Mouse (Mus musculus): ENCODE measurements around the gene Spsb1. TPM values are rescaled to one million over a fixed set of nuclear protein-coding genes. Genes with fewer than 3 reads are reported as not detected.

Spsb1 gene
- polyA plus RNA-seq, 1 experiment from 2014 or later = 18.2 TPM

DNA sequence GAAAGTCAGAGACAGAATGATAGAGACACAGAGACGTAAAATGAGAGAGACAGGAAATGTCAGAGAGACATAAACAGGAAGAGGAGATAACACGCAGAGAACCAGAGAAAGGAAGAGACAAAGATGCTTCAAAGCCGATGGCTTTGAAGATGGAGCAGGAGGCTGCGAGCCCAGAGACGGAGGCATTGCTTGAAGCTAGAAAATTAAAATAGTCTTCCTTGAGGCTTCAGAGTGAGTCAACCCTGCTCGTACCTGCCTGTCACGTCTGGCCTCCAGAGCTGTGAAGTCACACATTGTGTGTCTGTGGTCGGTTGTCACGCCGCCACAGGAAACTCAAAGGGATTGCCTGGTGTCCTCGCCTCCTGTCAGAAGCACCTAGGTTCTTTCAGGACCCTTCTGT, 74.9 kb downstream of the Spsb1 start:
- Histone ChIP-seq H3K4me2 (replicated peaks) (no peak overlapping the region), H3K36me3 (no peaks in the 10 kb centered on the region), H3K4me1 (peaks cover 49% of the 10 kb centered on the region), H3K27me3 (no peaks in the 10 kb centered on the region), H3K9ac (no peak overlapping the region), H3K4me3 (replicated peaks) (no peak overlapping the region), H3K27ac (replicated peaks) (no peak overlapping the region), H3K9me3 (replicated peaks) (no peaks in the 10 kb centered on the region)
- ATAC-seq (ENCODE audit: insufficient number of reproducible peaks, low FRiP score, low TSS enrichment, low read depth) = no peak
- WGBS = 66% methylated on average over 11 of the region's 11 CpGs

DNA sequence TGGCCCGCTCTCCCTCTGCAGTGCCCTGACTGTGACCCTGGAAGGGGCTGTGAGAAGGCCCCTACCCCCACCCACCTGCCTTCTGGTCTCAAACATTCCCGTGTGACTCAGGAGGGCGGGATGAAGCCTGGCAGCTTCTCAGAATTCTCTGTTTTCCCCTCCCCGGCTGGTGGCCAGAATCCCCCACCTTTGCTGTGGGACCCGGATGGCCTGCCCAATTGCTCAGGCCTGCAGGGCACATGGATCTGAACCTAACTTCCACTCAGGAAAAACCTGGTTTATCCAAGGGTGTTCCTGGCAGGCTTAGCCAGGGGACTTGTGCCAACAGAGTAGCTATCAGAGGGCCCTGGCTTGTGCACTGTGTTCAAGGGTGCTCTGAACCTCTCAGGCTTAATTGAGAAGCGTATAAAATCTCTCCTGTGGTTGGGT, 76.8 kb downstream of the Spsb1 start:
- no peak for ATAC-seq (ENCODE audit: insufficient number of reproducible peaks, low FRiP score, low TSS enrichment, low read depth)
- no peak overlapping the region for H3K9ac ChIP-seq
- 37% methylated on average over 6 of the region's 6 CpGs for WGBS

DNA sequence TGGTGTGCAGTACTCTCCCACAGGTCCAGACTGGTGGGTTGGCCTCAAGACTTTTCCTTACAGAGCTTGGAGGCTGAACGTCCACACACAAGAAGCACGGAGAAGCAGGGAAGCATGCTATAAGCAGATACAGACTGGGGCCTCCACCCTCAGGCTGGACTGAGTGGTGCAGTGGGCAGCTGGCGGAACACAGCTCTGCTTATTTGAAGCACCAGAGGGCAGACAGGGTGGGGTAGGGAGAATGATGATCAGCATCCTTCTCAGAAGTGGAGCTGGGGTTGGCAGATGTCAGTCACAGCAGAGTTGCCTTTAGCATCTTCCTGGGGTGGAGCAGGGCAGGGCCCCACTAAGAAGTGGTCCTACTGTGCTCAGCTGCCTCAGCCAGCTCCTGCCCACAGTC, 77.6 kb downstream of the Spsb1 start:
- Histone ChIP-seq H3K27ac (replicated peaks) (0 out of 2 replicates have a peak overlapping the region, but pooled peaks have one; percentile 29), H3K9ac (no peak overlapping the region), H3K27me3 (no peaks in the 10 kb centered on the region), H3K36me3 (no peaks in the 10 kb centered on the region), H3K9me3 (replicated peaks) (no peaks in the 10 kb centered on the region), H3K4me2 (replicated peaks) (no peak overlapping the region), H3K4me3 (replicated peaks) (no peak overlapping the region), H3K4me1 (peaks cover 36% of the 10 kb centered on the region)
- 35% methylated on average over 3 of the region's 3 CpGs for WGBS
- no peak for ATAC-seq (ENCODE audit: insufficient number of reproducible peaks, low FRiP score, low TSS enrichment, low read depth)

More for the DNA sequence above, 76.8 kb downstream of the Spsb1 start:
- H3K36me3 ChIP-seq = no peaks in the 10 kb centered on the region
- no peaks in the 10 kb centered on the region for H3K27me3 ChIP-seq
- no peak overlapping the region for H3K4me3 ChIP-seq (replicated peaks)
- no peak overlapping the region for H3K27ac ChIP-seq (replicated peaks)
- H3K9me3 ChIP-seq (replicated peaks) = no peaks in the 10 kb centered on the region
- H3K4me2 ChIP-seq (replicated peaks) = no peak overlapping the region
- peaks cover 43% of the 10 kb centered on the region for H3K4me1 ChIP-seq

DNA sequence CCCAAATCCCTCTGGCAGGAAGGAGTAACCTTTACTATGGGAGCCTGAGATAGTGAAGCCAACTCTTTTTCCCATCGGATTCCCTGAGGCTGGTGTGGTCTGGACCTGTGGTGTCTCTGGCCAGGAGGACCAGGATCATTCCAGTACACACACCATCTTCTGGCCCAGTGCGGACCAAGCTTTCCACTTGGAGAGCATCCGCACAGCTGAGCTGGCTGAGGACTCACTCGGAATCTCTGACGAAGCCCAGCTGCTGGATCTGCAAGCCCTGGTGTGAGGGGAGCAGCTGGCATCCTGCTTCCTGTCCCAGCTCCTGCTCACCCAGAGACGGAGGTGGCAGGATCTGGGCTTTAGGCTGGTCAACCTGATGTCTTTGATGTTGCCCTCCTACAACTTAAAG, 78.1 kb downstream of the Spsb1 start:
- no peak for ATAC-seq (ENCODE audit: insufficient number of reproducible peaks, low FRiP score, low TSS enrichment, low read depth)
- 0 out of 2 replicates have a peak overlapping the region, but pooled peaks have one; percentile 29 for H3K27ac ChIP-seq (replicated peaks)
- H3K9ac ChIP-seq = no peak overlapping the region
- H3K27me3 ChIP-seq = no peaks in the 10 kb centered on the region
- no peak overlapping the region for H3K4me2 ChIP-seq (replicated peaks)
- H3K9me3 ChIP-seq (replicated peaks) = no peaks in the 10 kb centered on the region
- WGBS = 53% methylated on average over 6 of the region's 6 CpGs
- H3K4me3 ChIP-seq (replicated peaks) = no peak overlapping the region
- H3K4me1 ChIP-seq = peaks cover 34% of the 10 kb centered on the region
- H3K36me3 ChIP-seq = no peaks in the 10 kb centered on the region

DNA sequence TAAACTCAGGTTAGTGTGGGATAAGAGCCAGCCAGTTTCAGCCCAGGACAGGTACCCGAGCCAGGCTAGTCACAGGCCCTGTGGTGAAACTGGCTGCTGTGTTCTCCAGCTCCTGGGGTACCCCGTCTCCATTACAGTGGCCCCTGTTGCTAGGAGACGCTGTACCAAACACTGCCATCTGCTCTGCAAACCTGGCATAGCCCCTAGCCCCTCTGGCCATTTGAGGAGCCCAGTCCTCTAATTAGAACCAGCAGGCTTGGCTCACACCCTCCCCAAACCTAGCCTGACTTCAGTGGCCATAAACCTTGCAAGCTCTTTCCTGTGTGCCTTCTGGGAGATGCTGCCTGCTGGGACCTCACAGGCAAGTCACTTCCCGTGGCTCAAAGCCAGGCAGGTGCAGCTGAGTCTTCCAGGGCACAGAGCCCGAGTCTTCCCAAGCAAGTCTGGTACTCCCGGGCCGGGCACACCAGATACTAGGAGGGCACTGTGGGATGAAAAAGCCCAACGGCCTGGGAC, 78.8 kb downstream of the Spsb1 start:
- Histone ChIP-seq H3K9me3 (replicated peaks) (no peaks in the 10 kb centered on the region), H3K36me3 (no peaks in the 10 kb centered on the region), H3K9ac (no peak overlapping the region), H3K27me3 (no peaks in the 10 kb centered on the region), H3K4me1 (peaks cover 41% of the 10 kb centered on the region), H3K4me2 (replicated peaks) (no peak overlapping the region), H3K27ac (replicated peaks) (no peak overlapping the region; the same call in 1 of the 2 replicates), H3K4me3 (replicated peaks) (no peak overlapping the region)
- WGBS = 37% methylated on average over 8 of the region's 8 CpGs
- no peak for ATAC-seq (ENCODE audit: insufficient number of reproducible peaks, low FRiP score, low TSS enrichment, low read depth)

DNA sequence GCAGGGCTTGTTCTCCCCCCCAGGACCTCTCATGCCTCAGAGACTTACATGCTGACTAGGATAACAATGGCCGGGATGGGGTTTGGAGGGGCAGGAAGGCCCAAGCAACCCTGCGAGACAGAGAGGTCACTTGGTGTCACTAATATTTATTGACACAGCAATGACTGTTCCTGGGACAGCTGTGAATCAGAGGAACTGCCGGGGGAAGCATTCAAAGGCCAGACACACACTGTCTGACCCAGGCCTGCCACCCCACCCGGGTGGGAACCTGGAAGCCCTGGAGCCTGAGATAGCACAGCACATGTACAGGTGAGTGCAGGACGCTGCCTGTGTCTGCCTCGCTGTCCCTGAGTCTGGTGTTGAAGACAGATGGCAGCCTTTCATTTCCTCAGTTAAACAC, 79.5 kb downstream of the Spsb1 start:
- ATAC-seq (ENCODE audit: insufficient number of reproducible peaks, low FRiP score, low TSS enrichment, low read depth) = no peak; the same call in 1 of the 2 replicates
- Histone ChIP-seq H3K4me2 (replicated peaks) (no peak overlapping the region), H3K4me3 (replicated peaks) (no peak overlapping the region), H3K27ac (replicated peaks) (no peak overlapping the region; the same call in 1 of the 2 replicates), H3K4me1 (peaks cover 41% of the 10 kb centered on the region), H3K36me3 (no peaks in the 10 kb centered on the region), H3K27me3 (no peaks in the 10 kb centered on the region), H3K9ac (no peak overlapping the region), H3K9me3 (replicated peaks) (no peaks in the 10 kb centered on the region)
- 42% methylated on average over 6 of the region's 6 CpGs for WGBS

DNA sequence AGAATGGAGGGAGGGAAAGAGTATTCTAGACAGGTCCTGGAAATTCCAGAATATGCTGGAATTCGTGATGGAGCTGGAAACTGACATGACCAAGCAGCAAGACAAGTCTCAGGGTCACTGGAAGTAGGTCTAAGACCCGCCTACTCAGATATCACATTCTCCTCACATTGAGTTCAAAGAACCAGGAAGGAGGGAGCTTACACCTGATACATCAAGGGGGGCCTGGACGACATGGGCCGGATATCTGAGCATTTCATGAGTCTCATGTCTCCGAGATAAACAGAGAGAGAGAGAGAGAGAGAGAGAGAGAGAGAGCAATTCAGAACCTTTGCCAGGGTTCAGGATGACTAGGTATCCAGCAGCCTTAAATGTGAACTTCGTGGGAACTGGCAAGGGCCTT, 82.6 kb downstream of the Spsb1 start:
- no peaks in the 10 kb centered on the region for H3K9me3 ChIP-seq (replicated peaks)
- WGBS = 51% methylated on average over 6 of the region's 6 CpGs
- no peak overlapping the region for H3K27ac ChIP-seq (replicated peaks)
- H3K9ac ChIP-seq = no peak overlapping the region
- no peak overlapping the region for H3K4me3 ChIP-seq (replicated peaks)
- no peaks in the 10 kb centered on the region for H3K27me3 ChIP-seq
- H3K4me1 ChIP-seq = peaks cover 33% of the 10 kb centered on the region
- H3K36me3 ChIP-seq = no peaks in the 10 kb centered on the region
- no peak overlapping the region for H3K4me2 ChIP-seq (replicated peaks)
- ATAC-seq (ENCODE audit: insufficient number of reproducible peaks, low FRiP score, low TSS enrichment, low read depth) = no peak

DNA sequence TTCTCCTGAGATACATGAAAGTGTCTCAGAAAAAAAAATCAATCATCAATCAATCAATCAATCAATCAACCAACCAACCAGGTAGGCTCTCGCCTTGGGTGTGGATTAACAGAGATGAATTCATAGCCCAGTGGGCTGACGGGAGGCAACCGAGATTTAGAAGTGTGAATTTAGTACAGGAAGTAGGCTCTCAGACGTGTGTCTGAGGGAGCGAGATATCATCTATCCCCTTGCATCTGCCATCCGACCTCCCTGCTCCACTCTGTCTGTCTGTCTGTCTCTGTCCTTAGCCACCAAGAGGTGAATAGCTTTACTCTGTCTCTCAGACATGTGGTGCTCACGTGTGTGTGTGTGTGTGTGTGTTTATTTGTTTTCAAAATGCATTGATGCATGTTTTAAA, 83.3 kb downstream of the Spsb1 start:
- H3K27me3 ChIP-seq = no peaks in the 10 kb centered on the region
- H3K4me1 ChIP-seq = peaks cover 27% of the 10 kb centered on the region
- no peak overlapping the region for H3K4me2 ChIP-seq (replicated peaks)
- no peak overlapping the region for H3K9ac ChIP-seq
- no peak overlapping the region for H3K27ac ChIP-seq (replicated peaks)
- WGBS = 65% methylated on average over 7 of the region's 7 CpGs
- no peaks in the 10 kb centered on the region for H3K36me3 ChIP-seq
- H3K9me3 ChIP-seq (replicated peaks) = no peaks in the 10 kb centered on the region
- H3K4me3 ChIP-seq (replicated peaks) = no peak overlapping the region
- no peak for ATAC-seq (ENCODE audit: insufficient number of reproducible peaks, low FRiP score, low TSS enrichment, low read depth)

DNA sequence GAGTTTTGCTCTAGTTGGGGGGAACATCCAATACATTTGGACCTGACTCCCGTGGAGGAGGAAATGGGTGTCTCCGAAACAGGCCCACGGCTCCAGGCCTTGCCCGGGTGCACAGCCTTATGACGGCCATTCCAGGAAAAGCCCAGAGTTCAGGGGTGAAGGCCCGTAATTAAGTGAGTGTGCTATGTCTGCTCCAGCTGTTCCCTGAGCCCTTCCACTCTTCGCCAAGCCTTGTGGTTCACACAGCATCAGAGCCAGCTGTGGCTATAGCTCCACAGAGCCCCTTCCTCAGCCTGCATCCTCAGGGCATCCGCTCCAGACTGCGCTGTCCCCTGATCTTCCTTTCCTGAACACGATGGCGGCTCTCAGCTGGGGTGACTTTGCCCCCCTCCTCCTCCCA, 83.8 kb downstream of the Spsb1 start:
- Histone ChIP-seq H3K4me2 (replicated peaks) (no peak overlapping the region), H3K4me1 (peaks cover 21% of the 10 kb centered on the region), H3K36me3 (no peaks in the 10 kb centered on the region), H3K9ac (no peak overlapping the region), H3K27ac (replicated peaks) (no peak overlapping the region), H3K9me3 (replicated peaks) (no peaks in the 10 kb centered on the region), H3K4me3 (replicated peaks) (no peak overlapping the region), H3K27me3 (no peaks in the 10 kb centered on the region)
- WGBS = 48% methylated on average over 11 of the region's 11 CpGs
- no peak for ATAC-seq (ENCODE audit: insufficient number of reproducible peaks, low FRiP score, low TSS enrichment, low read depth)

DNA sequence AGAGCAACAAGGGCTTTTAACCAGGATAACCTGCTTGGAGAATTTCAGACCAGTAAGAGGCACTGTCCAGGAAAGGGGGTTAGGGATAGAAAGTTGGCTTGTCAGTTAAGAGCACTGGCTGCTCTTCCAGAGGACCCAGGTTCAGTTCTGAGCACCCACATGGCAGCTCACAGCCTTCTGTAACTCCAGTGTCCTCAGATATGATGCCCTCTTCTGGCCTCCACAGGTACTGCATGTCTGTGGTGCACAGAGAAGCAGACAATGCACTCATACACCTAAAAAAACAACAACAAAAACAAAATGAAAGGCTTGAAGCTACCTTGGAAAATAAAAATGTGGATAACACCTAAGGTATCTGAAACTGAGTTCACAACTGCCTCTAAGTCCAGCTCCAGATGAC, 84.4 kb downstream of the Spsb1 start:
- Histone ChIP-seq H3K4me1 (peaks cover 15% of the 10 kb centered on the region), H3K9ac (no peak overlapping the region), H3K27ac (replicated peaks) (no peak overlapping the region), H3K4me2 (replicated peaks) (no peak overlapping the region), H3K27me3 (no peaks in the 10 kb centered on the region), H3K9me3 (replicated peaks) (no peaks in the 10 kb centered on the region), H3K36me3 (no peaks in the 10 kb centered on the region), H3K4me3 (replicated peaks) (no peak overlapping the region)
- no peak for ATAC-seq (ENCODE audit: insufficient number of reproducible peaks, low FRiP score, low TSS enrichment, low read depth)

DNA sequence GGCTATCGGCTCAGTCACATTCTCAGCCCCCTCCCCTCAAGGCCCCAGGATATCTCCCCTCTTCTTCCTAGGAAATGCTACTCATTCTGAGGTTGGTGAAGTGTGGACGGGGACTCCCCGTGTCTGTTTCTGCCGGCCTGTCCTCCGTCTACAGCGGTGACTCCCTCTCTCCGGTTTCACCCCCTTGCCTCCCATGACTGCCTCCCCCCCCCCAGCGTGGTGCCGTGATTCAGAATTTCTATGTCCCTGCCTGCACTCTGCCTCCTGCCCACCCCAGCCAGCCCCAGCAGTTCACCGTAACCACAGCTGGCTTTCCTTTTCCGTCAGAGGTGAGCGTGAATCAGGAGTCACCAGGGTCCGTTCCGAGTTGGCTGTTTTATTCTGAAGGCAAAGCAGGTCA, 86.1 kb downstream of the Spsb1 start:
- H3K9ac ChIP-seq = no peak overlapping the region
- no peak for ATAC-seq (ENCODE audit: insufficient number of reproducible peaks, low FRiP score, low TSS enrichment, low read depth)

DNA sequence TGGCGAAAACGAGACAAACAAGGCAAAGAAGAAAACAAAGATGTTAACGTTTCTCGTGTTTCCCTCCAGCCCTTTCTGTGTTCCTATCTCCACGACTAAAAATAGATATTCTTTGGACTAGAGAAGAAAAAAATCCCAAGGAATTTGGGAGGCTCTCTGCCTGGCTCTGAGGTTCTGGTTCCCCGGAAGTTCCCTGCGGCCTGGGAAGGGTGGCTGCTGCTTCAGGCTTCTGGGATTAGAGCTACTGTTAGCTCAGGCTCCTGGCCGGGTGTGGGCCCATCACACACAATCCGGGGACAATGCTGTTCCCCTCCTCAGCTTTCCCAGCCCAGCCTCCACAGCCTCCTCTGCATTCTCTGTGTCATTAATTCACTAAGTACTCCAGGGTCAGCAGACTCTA, 86.8 kb downstream of the Spsb1 start:
- Histone ChIP-seq H3K4me1 (peaks cover 13% of the 10 kb centered on the region), H3K4me3 (replicated peaks) (no peak overlapping the region), H3K9me3 (replicated peaks) (no peaks in the 10 kb centered on the region), H3K36me3 (no peaks in the 10 kb centered on the region), H3K9ac (no peak overlapping the region), H3K27me3 (no peaks in the 10 kb centered on the region), H3K27ac (replicated peaks) (0 out of 2 replicates have a peak overlapping the region, but pooled peaks have one; percentile 36), H3K4me2 (replicated peaks) (no peak overlapping the region)
- ATAC-seq (ENCODE audit: insufficient number of reproducible peaks, low FRiP score, low TSS enrichment, low read depth) = no peak
- 44% methylated on average over 9 of the region's 9 CpGs for WGBS

More for the DNA sequence above, 86.1 kb downstream of the Spsb1 start:
- Histone ChIP-seq H3K27me3 (no peaks in the 10 kb centered on the region), H3K4me1 (peaks cover 13% of the 10 kb centered on the region), H3K4me3 (replicated peaks) (no peak overlapping the region), H3K9me3 (replicated peaks) (no peaks in the 10 kb centered on the region), H3K27ac (replicated peaks) (no peak overlapping the region), H3K36me3 (no peaks in the 10 kb centered on the region), H3K4me2 (replicated peaks) (no peak overlapping the region)
- WGBS = 62% methylated on average over 14 of the region's 14 CpGs

All from embryonic facial prominence, embryonic 15.5 days (tissue).